Mouse (Mus musculus): ENCODE data around the gene Gm45711. TPM values are rescaled to one million over a fixed set of nuclear protein-coding genes. Genes with fewer than 3 reads are reported as not detected.
"Not testable (repeated sequence)": the region's sequence is repeated elsewhere in the genome, so short reads cannot be mapped to it uniquely, and the experiment has no call there.

Gm45711 gene
- polyA plus RNA-seq, 1 experiment: not detected

DNA sequence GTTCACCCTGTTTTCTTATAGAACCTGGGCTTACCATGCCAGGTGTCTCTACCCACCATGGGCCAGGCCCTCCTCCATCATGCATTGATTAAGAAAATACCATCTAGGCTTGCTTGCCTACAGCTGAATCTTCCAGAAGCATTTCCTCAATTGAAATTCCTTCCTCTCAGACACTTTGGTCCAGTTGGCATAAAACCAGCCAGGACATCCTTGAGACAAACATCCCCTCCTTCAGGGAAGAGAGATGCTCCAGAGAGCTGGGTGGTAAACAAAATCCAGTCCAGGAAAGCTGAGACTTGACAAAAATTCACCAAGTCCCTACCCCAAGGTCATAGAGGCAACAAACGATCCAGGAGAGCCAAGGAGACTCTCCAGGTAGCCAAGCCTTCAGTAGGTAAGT is 24.3 kb upstream of the Gm45711 start:
- 84% methylated on average over 1 of the region's 1 CpGs for WGBS
- no peak for TF ChIP-seq POLR2A (IDR thresholded peaks at IDR 0.05; ENCODE audit: borderline replicate concordance, control insufficient read depth, low read depth, low read length)
- no peak for TF ChIP-seq CTCF (IDR thresholded peaks at IDR 0.05; ENCODE audit: control insufficient read depth, insufficient read depth, low read length)
- peaks cover 1% of the 10 kb centered on the region; the same call in 1 of the 2 replicates for H3K4me1 ChIP-seq (ENCODE audit: control insufficient read depth, insufficient read depth, low read length)
- no peak overlapping the region for H3K27ac ChIP-seq (ENCODE audit: control insufficient read depth, insufficient read depth, low read depth, low read length, poor library complexity)
- no peak overlapping the region for H3K4me3 ChIP-seq (replicated peaks; ENCODE audit: control insufficient read depth, low read depth, low read length)

DNA sequence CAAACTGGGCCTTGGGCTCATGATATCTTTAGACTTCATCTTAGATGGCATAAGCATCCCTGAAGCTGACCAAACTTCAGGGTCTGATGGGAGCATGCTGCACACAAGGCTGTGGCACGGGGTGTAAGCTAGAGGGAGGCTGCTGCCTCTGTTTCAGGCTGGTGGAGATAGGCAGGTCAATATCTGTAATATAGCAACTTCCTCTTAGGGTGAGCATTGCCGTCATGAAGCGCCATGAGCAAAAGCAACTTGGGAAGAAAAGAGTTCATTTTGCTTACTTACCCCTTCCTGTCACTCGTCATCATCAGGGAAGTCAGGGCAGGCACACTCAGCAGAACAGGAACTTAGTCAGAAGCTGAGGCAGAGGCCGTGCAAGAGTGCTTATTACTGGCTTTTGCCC is 23.9 kb upstream of the Gm45711 start:
- H3K27ac ChIP-seq (ENCODE audit: control insufficient read depth, insufficient read depth, low read depth, low read length, poor library complexity): no peak overlapping the region
- WGBS: 9% methylated on average over 5 of the region's 5 CpGs
- peaks cover 1% of the 10 kb centered on the region; the same call in 1 of the 2 replicates for H3K4me1 ChIP-seq (ENCODE audit: control insufficient read depth, insufficient read depth, low read length)
- TF ChIP-seq POLR2A (IDR thresholded peaks at IDR 0.05; ENCODE audit: borderline replicate concordance, control insufficient read depth, low read depth, low read length): no peak
- no peak for TF ChIP-seq CTCF (IDR thresholded peaks at IDR 0.05; ENCODE audit: control insufficient read depth, insufficient read depth, low read length)
- H3K4me3 ChIP-seq (replicated peaks; ENCODE audit: control insufficient read depth, low read depth, low read length): no peak overlapping the region

GRCm38 (mm10) chr8:104332665-104333631 is 23.1 kb upstream of the Gm45711 start:
- TF ChIP-seq CTCF (IDR thresholded peaks at IDR 0.05; ENCODE audit: control insufficient read depth, insufficient read depth, low read length) (no peak), POLR2A (IDR thresholded peaks at IDR 0.05; ENCODE audit: borderline replicate concordance, control insufficient read depth, low read depth, low read length) (no peak)
- Histone ChIP-seq H3K4me3 (replicated peaks; ENCODE audit: control insufficient read depth, low read depth, low read length) (no peak overlapping the region), H3K4me1 (ENCODE audit: control insufficient read depth, insufficient read depth, low read length) (peaks cover 1% of the 10 kb centered on the region; the same call in 1 of the 2 replicates), H3K27ac (ENCODE audit: control insufficient read depth, insufficient read depth, low read depth, low read length, poor library complexity) (no peak overlapping the region)
- 49% methylated on average over 5 of the region's 5 CpGs for WGBS

GRCm38 (mm10) chr8:104321930-104322329 is 12.0 kb upstream of the Gm45711 start, which contains the start of gene Cmtm2b:
Gene Cmtm2b (plus strand): TSS chr8:104322230.
- H3K4me1 ChIP-seq (ENCODE audit: control insufficient read depth, insufficient read depth, low read length); H3K27ac ChIP-seq (ENCODE audit: control insufficient read depth, insufficient read depth, low read depth, low read length, poor library complexity); H3K4me3 ChIP-seq (replicated peaks; ENCODE audit: control insufficient read depth, low read depth, low read length): not testable (repeated sequence)
- WGBS: 82% methylated on average over 12 of the region's 12 CpGs

GRCm38 (mm10) chr8:104321267-104321666 is 11.4 kb upstream of the Gm45711 start, which contains the start of gene Gm11020:
Gene Gm11020 (plus strand): TSS chr8:104321567.
- H3K4me1 ChIP-seq (ENCODE audit: control insufficient read depth, insufficient read depth, low read length); H3K27ac ChIP-seq (ENCODE audit: control insufficient read depth, insufficient read depth, low read depth, low read length, poor library complexity); H3K4me3 ChIP-seq (replicated peaks; ENCODE audit: control insufficient read depth, low read depth, low read length): not testable (repeated sequence)
- 82% methylated on average over 11 of the region's 11 CpGs for WGBS

GRCm38 (mm10) chr8:104313311-104313710 is 3.4 kb upstream of the Gm45711 start:
- H3K4me3 ChIP-seq (replicated peaks; ENCODE audit: control insufficient read depth, low read depth, low read length): no peak overlapping the region
- WGBS: 62% methylated on average over 4 of the region's 4 CpGs

GRCm38 (mm10) chr8:104312023-104312422 is 2.1 kb upstream of the Gm45711 start:
- WGBS: 63% methylated on average over 3 of the region's 3 CpGs
- H3K4me3 ChIP-seq (replicated peaks; ENCODE audit: control insufficient read depth, low read depth, low read length); H3K4me1 ChIP-seq (ENCODE audit: control insufficient read depth, insufficient read depth, low read length); H3K27ac ChIP-seq (ENCODE audit: control insufficient read depth, insufficient read depth, low read depth, low read length, poor library complexity): not testable (repeated sequence)

More at GRCm38 (mm10) chr8:104313311-104313710, 3.4 kb upstream of the Gm45711 start:
- Histone ChIP-seq H3K27ac (ENCODE audit: control insufficient read depth, insufficient read depth, low read depth, low read length, poor library complexity) (no peak overlapping the region), H3K4me1 (ENCODE audit: control insufficient read depth, insufficient read depth, low read length) (no peaks in the 10 kb centered on the region)
- no peak for TF ChIP-seq CTCF (IDR thresholded peaks at IDR 0.05; ENCODE audit: control insufficient read depth, insufficient read depth, low read length)
- TF ChIP-seq POLR2A (IDR thresholded peaks at IDR 0.05; ENCODE audit: borderline replicate concordance, control insufficient read depth, low read depth, low read length): no peak

DNA sequence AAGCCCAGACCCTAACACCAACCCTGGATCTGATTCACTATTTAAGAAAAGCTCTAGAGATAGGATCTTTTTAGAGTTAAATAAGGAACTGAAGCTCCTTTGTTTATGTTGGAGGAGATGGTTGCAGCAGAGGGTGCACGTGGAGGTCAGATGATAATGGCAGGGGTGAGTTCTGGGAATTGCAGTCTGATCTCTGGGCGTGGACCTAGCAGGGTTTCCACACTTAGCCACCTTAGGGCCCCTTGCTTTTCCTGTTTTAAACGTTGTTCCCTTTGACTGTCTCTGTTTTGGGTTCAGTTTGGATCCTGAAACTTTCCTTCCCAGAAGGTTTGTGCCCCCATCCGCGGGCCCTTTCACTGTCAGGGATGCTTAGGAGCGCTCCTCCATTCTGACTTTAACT is 1.5 kb downstream of the Gm45711 start:
- not testable (repeated sequence) for H3K4me1 ChIP-seq (ENCODE audit: control insufficient read depth, insufficient read depth, low read length); H3K4me3 ChIP-seq (replicated peaks; ENCODE audit: control insufficient read depth, low read depth, low read length); H3K27ac ChIP-seq (ENCODE audit: control insufficient read depth, insufficient read depth, low read depth, low read length, poor library complexity)
- 45% methylated on average over 6 of the region's 6 CpGs for WGBS

DNA sequence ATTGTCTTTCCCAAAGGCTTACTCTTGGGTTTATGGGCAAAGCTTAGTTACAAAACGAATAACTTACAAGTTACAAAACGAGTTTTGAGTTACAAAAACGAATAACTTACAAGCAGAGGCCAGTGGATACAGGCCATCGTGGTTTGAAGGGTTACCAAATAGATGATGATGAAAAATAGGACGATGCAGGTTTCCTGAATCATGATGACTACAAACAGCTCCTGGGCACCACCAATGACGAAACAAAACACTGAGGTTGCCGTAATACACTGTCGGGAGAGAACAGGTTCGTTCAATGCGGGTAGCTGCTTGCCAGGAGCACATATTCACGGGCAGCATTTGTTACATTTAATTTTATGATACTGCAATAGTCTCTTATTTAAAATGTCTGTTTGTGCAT is 4.9 kb downstream of the Gm45711 start:
- no peak overlapping the region for H3K27ac ChIP-seq (ENCODE audit: control insufficient read depth, insufficient read depth, low read depth, low read length, poor library complexity)
- TF ChIP-seq CTCF (IDR thresholded peaks at IDR 0.05; ENCODE audit: control insufficient read depth, insufficient read depth, low read length): no peak
- whole genome bisulfite sequencing: 47% methylated on average over 11 of the region's 11 CpGs
- no peaks in the 10 kb centered on the region; the same call in 1 of the 2 replicates for H3K4me1 ChIP-seq (ENCODE audit: control insufficient read depth, insufficient read depth, low read length)
- H3K4me3 ChIP-seq (replicated peaks; ENCODE audit: control insufficient read depth, low read depth, low read length): no peak overlapping the region

GRCm38 (mm10) chr8:104302536-104302935 is 7.3 kb downstream of the Gm45711 start:
- not testable (repeated sequence) for H3K27ac ChIP-seq (ENCODE audit: control insufficient read depth, insufficient read depth, low read depth, low read length, poor library complexity); H3K4me3 ChIP-seq (replicated peaks; ENCODE audit: control insufficient read depth, low read depth, low read length); H3K4me1 ChIP-seq (ENCODE audit: control insufficient read depth, insufficient read depth, low read length)
- 77% methylated on average over 4 of the region's 4 CpGs for WGBS

GRCm38 (mm10) chr8:104301577-104301976 is 8.3 kb downstream of the Gm45711 start:
- WGBS: 50% methylated on average over 3 of the region's 3 CpGs
- H3K4me1 ChIP-seq (ENCODE audit: control insufficient read depth, insufficient read depth, low read length); H3K4me3 ChIP-seq (replicated peaks; ENCODE audit: control insufficient read depth, low read depth, low read length); H3K27ac ChIP-seq (ENCODE audit: control insufficient read depth, insufficient read depth, low read depth, low read length, poor library complexity): not testable (repeated sequence)
